Mouse (Mus musculus): ENCODE results near the gene Selenof. TPM values are rescaled to one million over a fixed set of nuclear protein-coding genes. Genes with fewer than 3 reads are reported as not detected.

Gene Selenof
- total and polyA plus RNA-seq, 3 experiments, result 19.9 to 662 (median 314) TPM

GRCm38 (mm10) chr3:144589189-144589890 lies 19.2 kb downstream of the Selenof start:
- ATAC-seq (ENCODE audit: extremely low read depth, insufficient number of reproducible peaks, low FRiP score, poor library complexity, severe bottlenecking), result no peak

GRCm38 (mm10) chr3:144592992-144593785 lies 23.1 kb downstream of the Selenof start:
- ATAC-seq (ENCODE audit: extremely low read depth, insufficient number of reproducible peaks, low FRiP score, poor library complexity, severe bottlenecking) (no peak), DNase-seq (ENCODE audit: low spot score) (no peak)
- Histone ChIP-seq H3K36me3 (replicated peaks) (peaks cover 84% of the 10 kb centered on the region), H3K4me1 (ENCODE audit: insufficient read depth, low read depth, low read length) (peaks cover 16% of the 10 kb centered on the region), H3K4me3 (ENCODE audit: low read depth, low read length) (no peak overlapping the region), H3K27me3 (ENCODE audit: insufficient read depth, low read length) (no peaks in the 10 kb centered on the region), H3K9me3 (replicated peaks) (no peaks in the 10 kb centered on the region)
- TF ChIP-seq GATA2 (IDR thresholded peaks at IDR 0.05; ENCODE audit: borderline replicate concordance, low read depth, low read length) (no peak), POLR2AphosphoS5 (IDR thresholded peaks at IDR 0.05; ENCODE audit: insufficient replicate concordance, low read depth, low read length) (no peak)

More at GRCm38 (mm10) chr3:144589189-144589890, 19.2 kb downstream of the Selenof start:
- TF ChIP-seq CTCF (IDR thresholded peaks at IDR 0.05; ENCODE audit: low read depth, low read length) (no peak), GATA2 (IDR thresholded peaks at IDR 0.05; ENCODE audit: borderline replicate concordance, low read depth, low read length) (no peak), GATA1 (IDR thresholded peaks at IDR 0.05; ENCODE audit: borderline replicate concordance, low read length) (no peak), TAL1 (conservative IDR thresholded peaks at IDR 0.05; ENCODE audit: low read depth, low read length) (no peak), POLR2AphosphoS5 (IDR thresholded peaks at IDR 0.05; ENCODE audit: insufficient replicate concordance, low read depth, low read length) (no peak)
- no peak overlapping the region for H3K4me3 ChIP-seq (ENCODE audit: low read depth, low read length)
- H3K27me3 ChIP-seq (ENCODE audit: insufficient read depth, low read length), result no peaks in the 10 kb centered on the region
- H3K4me1 ChIP-seq (ENCODE audit: insufficient read depth, low read depth, low read length), result peaks cover 21% of the 10 kb centered on the region
- DNase-seq (ENCODE audit: low spot score), result no peak
- H3K9me3 ChIP-seq (replicated peaks), result no peaks in the 10 kb centered on the region
- peaks cover 83% of the 10 kb centered on the region for H3K36me3 ChIP-seq (replicated peaks)

DNA sequence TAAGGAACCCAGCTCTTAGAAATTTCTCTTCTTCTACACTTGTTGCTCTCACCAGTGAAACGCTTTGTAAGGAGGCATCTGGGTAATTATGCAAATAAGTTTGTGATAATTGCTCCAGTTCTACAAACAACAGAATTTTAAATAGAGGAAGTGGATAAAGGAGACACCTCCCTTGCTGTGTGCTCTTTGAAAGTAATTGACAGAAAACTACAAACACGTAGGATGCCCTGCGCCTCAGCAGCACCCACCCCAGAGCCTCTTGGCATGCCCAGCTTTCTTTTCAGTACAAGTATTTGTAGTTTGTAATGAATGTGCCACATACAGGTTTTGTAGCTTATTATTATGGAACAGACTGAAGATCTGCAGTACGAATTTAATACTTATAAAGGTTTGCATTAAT lies 27.0 kb downstream of the Selenof start:
- ATAC-seq (ENCODE audit: extremely low read depth, insufficient number of reproducible peaks, low FRiP score, poor library complexity, severe bottlenecking), result no peak
- DNase-seq (ENCODE audit: low spot score), result no peak
- no peaks in the 10 kb centered on the region for H3K9me3 ChIP-seq (replicated peaks)
- no peaks in the 10 kb centered on the region for H3K27me3 ChIP-seq (ENCODE audit: insufficient read depth, low read length)
- H3K4me1 ChIP-seq (ENCODE audit: insufficient read depth, low read depth, low read length), result peaks cover 7% of the 10 kb centered on the region
- H3K4me3 ChIP-seq (ENCODE audit: low read depth, low read length), result no peak overlapping the region
- H3K36me3 ChIP-seq (replicated peaks), result peaks cover 79% of the 10 kb centered on the region
- TF ChIP-seq POLR2AphosphoS5 (IDR thresholded peaks at IDR 0.05; ENCODE audit: insufficient replicate concordance, low read depth, low read length), result no peak
- no peak for TF ChIP-seq GATA2 (IDR thresholded peaks at IDR 0.05; ENCODE audit: borderline replicate concordance, low read depth, low read length)
- no peak for TF ChIP-seq CTCF (IDR thresholded peaks at IDR 0.05; ENCODE audit: low read depth, low read length)
- no peak for TF ChIP-seq TAL1 (conservative IDR thresholded peaks at IDR 0.05; ENCODE audit: low read depth, low read length)
- TF ChIP-seq GATA1 (IDR thresholded peaks at IDR 0.05; ENCODE audit: borderline replicate concordance, low read length), result no peak

GRCm38 (mm10) chr3:144597790-144598467 lies 27.8 kb downstream of the Selenof start:
- Histone ChIP-seq H3K27me3 (ENCODE audit: insufficient read depth, low read length) (no peaks in the 10 kb centered on the region), H3K9me3 (replicated peaks) (no peaks in the 10 kb centered on the region), H3K4me1 (ENCODE audit: insufficient read depth, low read depth, low read length) (peaks cover 4% of the 10 kb centered on the region), H3K36me3 (replicated peaks) (peaks cover 83% of the 10 kb centered on the region), H3K4me3 (ENCODE audit: low read depth, low read length) (no peak overlapping the region)
- TF ChIP-seq GATA1 (IDR thresholded peaks at IDR 0.05; ENCODE audit: borderline replicate concordance, low read length) (no peak), GATA2 (IDR thresholded peaks at IDR 0.05; ENCODE audit: borderline replicate concordance, low read depth, low read length) (no peak), CTCF (IDR thresholded peaks at IDR 0.05; ENCODE audit: low read depth, low read length) (no peak), TAL1 (conservative IDR thresholded peaks at IDR 0.05; ENCODE audit: low read depth, low read length) (no peak), POLR2AphosphoS5 (IDR thresholded peaks at IDR 0.05; ENCODE audit: insufficient replicate concordance, low read depth, low read length) (no peak)
- DNase-seq (ENCODE audit: low spot score), result no peak
- ATAC-seq (ENCODE audit: extremely low read depth, insufficient number of reproducible peaks, low FRiP score, poor library complexity, severe bottlenecking), result no peak

- peaks cover 25% of the 10 kb centered on the region for H3K4me1 ChIP-seq (ENCODE audit: insufficient read depth, low read depth, low read length)
- no peak overlapping the region for H3K4me3 ChIP-seq (ENCODE audit: low read depth, low read length)
- TF ChIP-seq TAL1 (conservative IDR thresholded peaks at IDR 0.05; ENCODE audit: low read depth, low read length) (no peak), POLR2AphosphoS5 (IDR thresholded peaks at IDR 0.05; ENCODE audit: insufficient replicate concordance, low read depth, low read length) (no peak), GATA2 (IDR thresholded peaks at IDR 0.05; ENCODE audit: borderline replicate concordance, low read depth, low read length) (no peak), CTCF (IDR thresholded peaks at IDR 0.05; ENCODE audit: low read depth, low read length) (no peak), GATA1 (IDR thresholded peaks at IDR 0.05; ENCODE audit: borderline replicate concordance, low read length) (no peak)
- peaks cover 54% of the 10 kb centered on the region for H3K36me3 ChIP-seq (replicated peaks)
- no peaks in the 10 kb centered on the region for H3K27me3 ChIP-seq (ENCODE audit: insufficient read depth, low read length)
- DNase-seq (ENCODE audit: low spot score) (no peak), ATAC-seq (ENCODE audit: extremely low read depth, insufficient number of reproducible peaks, low FRiP score, poor library complexity, severe bottlenecking) (no peak)
- H3K9me3 ChIP-seq (replicated peaks), result no peaks in the 10 kb centered on the region
Measured at GRCm38 (mm10) chr3:144602413-144602812, 32.3 kb downstream of the Selenof start.

GRCm38 (mm10) chr3:144602819-144603218 lies 32.7 kb downstream of the Selenof start:
- TF ChIP-seq TAL1 (conservative IDR thresholded peaks at IDR 0.05; ENCODE audit: low read depth, low read length) (no peak), CTCF (IDR thresholded peaks at IDR 0.05; ENCODE audit: low read depth, low read length) (no peak), GATA1 (IDR thresholded peaks at IDR 0.05; ENCODE audit: borderline replicate concordance, low read length) (no peak)
- Histone ChIP-seq H3K36me3 (replicated peaks) (peaks cover 51% of the 10 kb centered on the region), H3K9me3 (replicated peaks) (no peaks in the 10 kb centered on the region), H3K4me1 (ENCODE audit: insufficient read depth, low read depth, low read length) (peaks cover 29% of the 10 kb centered on the region), H3K27me3 (ENCODE audit: insufficient read depth, low read length) (no peaks in the 10 kb centered on the region), H3K4me3 (ENCODE audit: low read depth, low read length) (no peak overlapping the region)
- DNase-seq (ENCODE audit: low spot score) (no peak), ATAC-seq (ENCODE audit: extremely low read depth, insufficient number of reproducible peaks, low FRiP score, poor library complexity, severe bottlenecking) (no peak)
